Mouse (Mus musculus) R1 (cell line): ENCODE measurements around the gene Lims1.

Experiments used
- DNase-seq: peaks from one replicate; pipeline ENCODE4 v3.0.0-alpha.2; 2018; ENCODE audit warnings: low read depth, low spot score

The Lims1 gene

GRCm38 (mm10) chr10:58343552-58343951, 20.3 kb downstream of the Lims1 start:
- DNase-seq: no peak

DNA sequence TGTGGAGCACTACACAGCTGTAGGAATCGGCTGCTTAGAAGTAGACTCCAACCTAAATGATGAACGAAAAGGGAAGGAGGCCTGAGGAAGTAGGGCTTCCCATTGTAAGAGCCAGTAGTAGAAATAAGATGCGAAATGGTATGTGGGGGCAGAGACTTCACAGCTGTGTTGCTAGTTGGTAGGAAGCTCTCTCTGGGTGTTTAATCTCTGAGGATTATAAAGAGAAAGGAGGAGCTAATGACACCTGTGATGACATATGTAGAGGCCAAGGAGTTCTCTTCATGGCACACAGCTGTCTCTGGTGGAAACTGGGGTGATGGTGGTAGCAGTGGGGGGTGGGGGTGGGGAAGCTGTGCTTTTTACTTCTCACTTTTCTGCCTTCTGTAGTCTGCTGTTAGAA, 27.3 kb downstream of the Lims1 start:
- DNase-seq: no peak

GRCm38 (mm10) chr10:58351670-58352069, 28.4 kb downstream of the Lims1 start:
- no peak for DNase-seq

DNA sequence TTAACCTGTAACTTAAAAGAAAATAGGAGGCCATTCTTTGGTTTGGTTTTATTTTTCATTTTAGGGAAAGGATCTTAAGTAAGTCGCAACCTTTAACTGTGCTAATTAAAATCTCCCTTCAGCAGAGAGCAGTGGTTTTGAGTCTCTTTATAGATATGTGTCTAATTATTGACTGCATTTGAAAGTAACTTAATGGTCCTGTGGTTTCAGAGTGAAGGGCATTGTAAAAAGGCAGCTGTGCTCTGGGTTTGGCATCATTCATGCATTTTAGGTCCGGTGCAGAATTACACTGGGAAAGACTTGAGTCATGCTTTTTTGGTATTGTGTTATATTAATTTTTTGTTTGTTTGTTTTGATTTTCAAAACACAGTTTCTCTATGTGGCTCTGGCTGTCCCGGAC, 29.1 kb downstream of the Lims1 start:
- DNase-seq: no peak

DNA sequence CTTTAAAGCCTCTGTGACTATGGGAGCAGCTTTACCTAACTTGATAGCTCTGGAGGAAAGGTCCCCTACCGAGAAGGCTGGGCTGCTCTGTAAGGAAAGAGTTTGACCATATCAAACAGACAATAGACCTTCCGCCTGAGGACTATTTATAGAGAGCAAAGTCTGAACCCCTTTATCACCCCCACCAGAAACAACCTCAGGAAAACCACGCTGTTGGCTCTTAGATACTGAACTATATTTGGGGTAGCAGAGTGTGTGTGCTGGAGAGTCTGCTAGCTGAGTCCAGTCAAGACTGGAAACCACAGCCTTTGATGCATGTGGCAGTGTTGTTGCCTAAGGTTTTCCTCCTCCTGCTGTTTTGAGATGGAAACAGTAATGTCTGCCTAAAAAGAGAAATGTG, 31.3 kb downstream of the Lims1 start:
- peak; percentile 75 for DNase-seq

GRCm38 (mm10) chr10:58356460-58356859, 33.2 kb downstream of the Lims1 start:
- no peak for DNase-seq

DNA sequence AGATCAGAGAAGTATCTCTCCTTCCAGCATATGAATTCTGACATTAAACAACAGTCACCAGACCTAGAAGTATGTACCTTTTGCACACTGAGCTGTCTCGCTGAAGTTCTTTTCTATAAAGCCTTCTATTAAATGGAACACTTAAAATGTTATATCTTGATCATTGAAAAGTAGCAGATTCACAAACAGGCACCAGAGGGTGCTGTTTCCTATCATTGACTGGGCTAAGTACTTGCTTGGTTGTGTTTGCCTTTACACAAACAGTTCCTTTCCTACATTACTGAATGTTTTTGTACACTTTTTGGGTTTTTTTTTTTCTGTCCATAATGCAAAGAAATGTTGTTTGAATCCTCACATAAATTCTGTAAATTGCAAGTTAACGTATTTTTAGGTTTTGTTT, 35.9 kb downstream of the Lims1 start:
- DNase-seq: peak; percentile 56

DNA sequence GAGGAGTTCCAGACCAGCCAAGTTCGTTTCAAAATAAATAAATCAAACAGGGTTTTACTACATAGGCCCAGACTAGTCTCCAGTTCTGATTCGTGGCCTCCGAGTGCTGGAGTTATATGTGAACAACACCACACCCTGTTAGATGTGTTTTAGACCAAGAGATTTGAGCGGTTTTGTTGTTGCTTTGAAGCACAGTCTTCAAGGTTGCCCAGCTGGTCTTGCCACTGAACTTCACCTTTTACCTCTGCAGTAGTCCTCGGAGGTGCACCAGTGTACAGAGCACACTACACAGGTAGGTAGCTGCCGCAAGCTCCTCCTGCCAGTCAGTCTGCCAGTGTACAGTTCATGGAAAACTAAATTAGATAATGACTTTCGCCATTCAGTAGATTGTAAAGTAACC, 36.7 kb downstream of the Lims1 start:
- DNase-seq: no peak

DNA sequence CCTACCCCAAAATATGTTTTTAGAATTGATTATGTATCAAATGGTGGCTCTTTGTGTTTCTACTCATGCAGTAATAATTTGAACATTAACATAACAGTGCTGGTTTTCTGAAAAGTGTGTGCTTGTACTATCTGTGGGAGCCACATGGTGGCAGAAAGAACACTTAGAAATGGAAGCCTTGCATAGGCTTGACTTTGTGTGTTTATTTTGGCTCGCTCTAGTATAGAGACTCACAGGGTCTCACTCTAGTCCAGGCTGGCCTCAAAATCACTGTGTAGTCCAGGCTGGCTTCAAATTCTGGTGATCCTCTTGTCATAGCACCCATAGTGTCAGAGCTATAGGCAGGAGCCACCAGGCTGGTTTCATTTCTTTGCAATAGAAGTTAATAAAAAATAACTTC, 39.5 kb downstream of the Lims1 start:
- DNase-seq: peak; percentile 18

DNA sequence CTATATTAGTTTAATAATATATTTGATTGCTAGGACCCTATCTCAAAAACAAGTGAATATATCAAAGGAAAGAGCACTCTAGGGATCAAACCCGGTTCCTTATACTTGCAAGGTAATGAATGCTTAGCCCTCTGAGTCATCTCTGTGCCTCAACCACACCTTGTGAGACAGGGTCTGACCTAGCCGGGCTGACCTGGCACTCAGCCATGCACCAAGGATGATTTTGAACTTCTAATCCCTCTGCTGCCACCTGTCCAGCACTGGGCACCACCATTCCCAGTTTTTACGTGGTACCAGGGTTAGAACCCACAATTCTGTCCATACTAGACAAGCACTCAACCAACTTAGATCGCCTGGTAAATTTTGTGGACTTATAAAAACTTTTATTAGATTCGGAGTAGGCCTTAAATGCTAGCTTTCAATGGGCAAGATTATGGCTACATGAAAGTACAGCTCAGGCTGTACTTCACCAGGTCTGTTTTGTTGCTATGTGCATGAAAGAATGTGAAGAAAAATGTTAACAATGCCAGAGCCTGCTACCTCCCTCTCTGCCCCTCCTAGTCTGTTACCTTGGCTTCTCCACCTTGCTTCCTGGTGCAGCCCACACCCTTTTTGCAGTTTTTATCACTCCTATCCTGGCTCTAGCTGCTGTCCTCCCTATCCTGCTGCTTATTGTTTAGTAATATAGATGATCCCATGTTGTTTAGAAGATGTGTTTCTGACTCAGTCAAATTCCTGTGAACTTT, 41.7 kb downstream of the Lims1 start:
- DNase-seq: peak; percentile 67

DNA sequence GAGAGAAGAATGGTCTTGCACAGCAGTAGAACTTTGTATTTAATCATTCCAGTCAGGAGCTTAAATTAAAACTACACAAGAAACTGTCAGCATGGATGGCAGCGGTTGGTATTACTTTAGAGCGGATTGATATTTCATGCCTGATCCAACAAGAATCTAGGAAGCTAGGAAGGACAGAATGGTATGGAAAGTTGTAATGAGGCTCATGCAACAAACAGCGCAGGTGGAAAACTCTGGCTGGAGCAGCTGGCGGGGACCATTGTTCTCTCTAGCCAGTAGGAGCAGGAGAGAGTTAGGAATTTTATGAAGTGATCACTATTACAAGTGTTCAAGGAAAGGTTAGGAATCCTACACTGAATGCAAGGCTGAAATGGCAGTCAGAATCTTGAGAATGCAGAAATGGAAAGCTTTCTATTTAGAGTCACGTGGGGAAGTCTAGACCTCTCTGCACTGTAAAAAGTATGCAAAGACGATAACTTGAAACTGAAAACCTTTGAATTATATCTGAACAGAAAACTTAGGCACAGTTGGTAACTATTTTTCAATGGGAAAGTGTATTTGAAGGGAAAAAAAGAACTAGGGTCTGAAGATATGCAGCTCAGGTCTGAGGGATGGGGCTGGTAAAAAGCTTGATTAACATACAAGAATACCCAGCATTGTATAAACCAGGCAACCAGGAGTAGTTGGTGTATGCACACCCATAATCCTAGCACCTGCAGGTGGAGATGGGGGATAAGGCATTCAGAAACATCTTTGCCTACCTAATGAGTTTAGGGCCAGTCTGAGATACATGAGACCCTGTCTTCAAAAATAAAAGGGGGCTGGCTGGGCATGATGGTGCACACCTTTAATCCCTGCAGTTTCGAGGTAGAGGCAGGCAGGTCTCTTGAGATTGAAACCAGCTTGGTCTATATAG, 45.8 kb downstream of the Lims1 start:
- peak; percentile 28 for DNase-seq

- DNase-seq: no peak
These were observed 46.4 kb downstream of the Lims1 start for GRCm38 (mm10) chr10:58369707-58370093.

- DNase-seq: no peak
These were observed 46.9 kb downstream of the Lims1 start for GRCm38 (mm10) chr10:58370143-58370542.

DNA sequence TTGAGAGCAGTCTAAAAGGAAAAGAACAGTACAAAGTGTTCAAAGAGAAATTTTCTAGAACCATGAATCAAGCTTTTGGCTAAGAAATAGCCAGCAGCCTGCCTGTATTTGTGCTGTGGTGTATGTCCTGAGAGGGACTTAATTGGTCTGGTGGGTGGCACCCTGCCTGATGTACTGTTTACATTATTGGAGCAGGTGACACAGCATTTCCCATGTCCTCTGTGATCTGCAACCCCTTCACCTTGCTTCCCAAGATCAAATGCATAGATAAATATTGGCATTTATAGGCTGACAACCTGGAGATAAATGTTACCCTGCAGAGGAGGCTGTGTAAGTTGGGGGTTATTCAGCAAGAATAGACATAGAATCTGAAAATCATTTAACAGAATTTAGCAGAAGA, 47.3 kb downstream of the Lims1 start:
- no peak for DNase-seq

GRCm38 (mm10) chr10:58371279-58371842, 48.1 kb downstream of the Lims1 start:
- peak; percentile 41 for DNase-seq

- no peak for DNase-seq
These were observed 49.3 kb downstream of the Lims1 start for GRCm38 (mm10) chr10:58372430-58373030.

DNA sequence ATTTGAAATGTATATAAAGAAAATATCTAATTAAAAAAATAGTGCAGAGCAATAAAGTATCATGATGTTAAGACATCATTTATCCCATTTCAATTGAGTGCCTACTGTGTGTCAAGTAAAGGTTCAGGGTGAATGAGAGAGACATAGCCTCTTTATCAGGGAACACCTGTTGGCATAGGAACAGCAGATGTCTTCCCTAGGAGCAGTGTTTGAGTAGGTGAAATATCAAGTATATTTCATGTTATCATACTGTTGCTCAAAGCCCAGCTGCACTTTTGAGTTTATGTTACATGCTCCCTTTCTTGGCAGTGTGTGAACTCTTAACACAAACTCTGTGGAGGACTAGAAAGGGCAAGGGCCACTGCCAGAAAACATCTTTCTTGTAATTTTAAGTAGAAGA, 50.6 kb downstream of the Lims1 start:
- no peak for DNase-seq

DNA sequence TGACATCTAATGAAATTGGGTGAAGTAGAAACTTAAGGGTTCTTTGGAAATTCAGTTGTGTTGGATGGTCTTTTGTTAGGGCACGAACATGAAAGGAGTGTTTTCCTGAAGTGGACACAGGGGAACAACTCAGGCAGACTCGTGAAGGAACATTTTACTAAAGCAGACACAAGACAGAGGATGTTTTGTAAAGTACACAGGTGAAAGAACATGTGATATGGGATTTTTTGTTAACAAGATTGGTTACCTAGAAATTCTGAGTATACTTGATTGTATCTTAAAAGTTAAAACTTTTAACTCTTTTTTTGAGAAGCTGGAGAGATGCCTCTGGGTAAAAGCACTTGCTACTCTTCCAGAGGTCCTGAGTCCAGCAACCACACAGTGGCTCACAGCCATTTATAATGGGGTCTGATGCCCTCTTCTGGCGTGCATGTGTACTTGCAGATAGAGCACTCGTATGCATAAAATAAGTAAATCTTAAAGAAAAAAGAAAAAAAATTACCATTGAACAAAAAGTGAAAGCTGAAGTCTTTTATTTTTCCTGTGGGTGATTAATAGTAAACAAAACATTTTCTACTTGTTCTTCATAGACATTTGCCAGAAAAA, 54.4 kb downstream of the Lims1 start:
- peak; percentile 62 for DNase-seq

- no peak for DNase-seq
These were observed 55.1 kb downstream of the Lims1 start for GRCm38 (mm10) chr10:58378380-58378779.

GRCm38 (mm10) chr10:58379699-58380098, 56.4 kb downstream of the Lims1 start:
- no peak for DNase-seq

DNA sequence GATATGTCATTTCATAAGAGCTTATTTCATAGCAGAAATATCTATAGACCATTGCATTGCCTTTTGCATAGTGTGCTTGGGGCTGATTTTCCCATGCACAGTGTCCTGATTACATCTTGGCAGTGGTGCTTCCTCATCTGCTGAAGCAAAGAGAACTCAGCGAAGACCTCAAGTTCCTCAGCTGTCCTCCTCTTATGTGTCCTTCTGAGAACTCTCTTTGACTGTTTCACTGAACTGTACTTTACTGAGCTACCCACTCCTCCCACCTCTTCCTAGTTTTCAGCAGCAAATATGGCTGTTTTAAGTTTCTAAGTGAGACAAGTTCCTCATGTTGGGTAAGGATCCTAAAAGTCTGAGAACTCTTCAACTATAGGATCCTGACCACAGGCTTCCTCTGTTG, 58.6 kb downstream of the Lims1 start:
- no peak for DNase-seq

DNA sequence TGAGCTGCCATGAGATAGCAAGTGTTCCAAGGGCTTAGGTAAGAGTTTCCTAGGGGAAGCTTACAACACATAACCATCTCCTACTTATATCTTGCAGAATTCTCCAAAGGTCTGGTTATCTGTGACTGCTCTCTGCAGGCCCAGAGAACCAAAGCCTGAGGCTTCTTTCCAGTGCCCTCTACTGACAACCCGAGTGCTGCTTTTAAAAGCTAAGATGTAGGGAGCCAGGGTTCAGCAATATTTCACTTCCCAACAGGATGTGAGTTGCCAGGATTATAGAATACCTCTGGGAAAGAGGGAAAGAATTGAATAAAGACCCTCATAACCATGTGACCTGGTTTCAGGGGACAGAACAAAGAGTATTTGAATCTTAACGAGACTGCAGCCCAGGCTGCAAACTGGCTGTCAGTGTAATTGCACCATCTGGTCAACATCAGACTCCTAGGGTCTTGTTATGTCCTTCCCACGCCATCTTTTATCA, 59.4 kb downstream of the Lims1 start:
- DNase-seq: no peak
